Mouse (Mus musculus): ENCODE data around the gene Tex52.

Tex52 gene

DNA sequence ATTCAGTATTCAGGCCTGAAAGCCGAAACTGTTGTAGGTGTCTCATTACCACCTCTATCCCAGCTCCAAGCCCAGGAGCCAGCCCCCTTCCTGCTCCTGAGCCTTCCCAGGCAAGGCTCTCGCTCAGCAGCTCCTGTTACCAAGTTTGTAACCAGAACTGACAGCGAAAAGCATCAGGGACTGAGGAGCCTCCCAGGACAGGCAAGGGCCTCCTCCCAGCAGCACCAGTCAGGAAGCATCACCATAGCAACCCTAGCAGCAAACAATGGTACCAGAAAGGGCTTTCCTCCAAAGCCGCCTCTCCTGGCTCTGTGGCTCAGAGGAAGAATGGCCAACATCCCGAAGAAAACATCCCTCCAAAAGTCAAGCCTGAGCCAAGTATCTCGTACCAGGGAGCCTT is at the start of gene Tex52, which contains the start of gene Gm44596:
TSS of gene Tex52 (plus strand) at position 265 of the 400 bp plus-strand sequence.
TSS of gene Gm44596 (plus strand) at position 312 of the 400 bp plus-strand sequence.
- in situ Hi-C loops (cut with MseI, MboI) = no loop called here

DNA sequence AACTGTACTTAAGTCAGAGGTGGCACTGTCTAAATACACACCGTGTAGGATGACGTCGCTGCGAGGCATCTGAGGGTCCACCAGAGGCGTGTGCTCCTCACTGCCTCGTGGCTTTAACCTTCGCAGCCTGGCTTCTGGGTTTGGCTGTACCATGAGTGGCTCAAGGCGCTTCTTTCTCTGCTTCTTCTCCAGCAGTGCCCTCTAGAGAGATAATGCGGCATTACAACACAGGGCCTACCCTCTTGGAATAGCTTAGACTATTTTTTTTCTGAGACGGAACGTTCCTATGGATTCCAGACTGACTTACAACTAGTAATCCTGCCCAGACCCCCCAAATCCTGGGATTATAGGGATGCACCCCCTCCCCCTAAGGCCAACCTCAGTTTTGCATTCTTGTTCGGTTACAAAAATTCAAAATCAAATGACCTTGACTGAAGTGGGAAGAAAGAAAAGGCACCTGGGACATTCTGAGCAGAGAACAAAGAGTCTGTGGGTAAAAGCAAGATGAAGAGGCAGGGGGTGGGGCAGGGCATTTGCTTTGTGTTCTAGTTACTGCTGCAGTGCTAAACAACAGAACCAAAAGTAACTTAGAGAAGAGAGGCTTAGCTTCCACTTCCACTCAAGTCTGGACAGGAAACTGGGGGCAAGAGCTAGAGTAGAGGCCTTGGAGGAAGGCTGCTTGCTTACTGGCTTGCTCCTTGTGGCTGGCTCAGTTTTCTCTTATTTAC is 40.7 kb upstream of the Tex52 start:
- in situ Hi-C loops (cut with MseI, MboI) = no loop called here

- in situ Hi-C loops (cut with MseI, MboI) = no loop called here
Measured at GRCm38 (mm10) chr6:128337467-128337866, 37.8 kb upstream of the Tex52 start.

DNA sequence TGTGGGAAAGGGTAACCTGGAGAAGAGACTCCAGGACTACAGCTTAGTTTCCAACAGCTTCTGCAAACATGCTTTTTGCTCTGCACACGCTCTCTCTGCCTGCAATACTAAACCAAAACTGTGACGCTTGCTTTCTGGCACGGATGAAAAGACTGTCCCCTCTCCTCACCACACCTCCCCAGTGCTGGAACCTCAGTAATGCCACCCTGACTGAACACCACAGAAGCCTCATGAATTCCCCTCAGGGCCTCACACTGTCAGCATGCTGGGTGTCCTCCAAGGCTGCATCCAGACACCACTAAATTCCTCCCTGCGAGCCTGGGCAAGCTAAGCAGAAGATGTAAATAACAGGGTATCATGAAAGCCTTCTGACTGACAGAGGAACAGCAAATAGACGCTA is 36.4 kb upstream of the Tex52 start:
- in situ Hi-C loops (cut with MseI, MboI) = no loop called here

- in situ Hi-C loops (cut with MseI, MboI) = no loop called here
Measured at GRCm38 (mm10) chr6:128341956-128342723, 33.1 kb upstream of the Tex52 start.

- in situ Hi-C loops (cut with MseI, MboI) = no loop called here
Measured at GRCm38 (mm10) chr6:128345623-128346022, 29.6 kb upstream of the Tex52 start.

- in situ Hi-C loops (cut with MseI, MboI) = no loop called here
Measured at GRCm38 (mm10) chr6:128346782-128347181, 28.5 kb upstream of the Tex52 start.

GRCm38 (mm10) chr6:128349711-128350110 is 25.5 kb upstream of the Tex52 start:
- in situ Hi-C loops (cut with MseI, MboI) = no loop called here

GRCm38 (mm10) chr6:128354140-128354539 is 21.1 kb upstream of the Tex52 start:
- in situ Hi-C loops (cut with MseI, MboI) = no loop called here

DNA sequence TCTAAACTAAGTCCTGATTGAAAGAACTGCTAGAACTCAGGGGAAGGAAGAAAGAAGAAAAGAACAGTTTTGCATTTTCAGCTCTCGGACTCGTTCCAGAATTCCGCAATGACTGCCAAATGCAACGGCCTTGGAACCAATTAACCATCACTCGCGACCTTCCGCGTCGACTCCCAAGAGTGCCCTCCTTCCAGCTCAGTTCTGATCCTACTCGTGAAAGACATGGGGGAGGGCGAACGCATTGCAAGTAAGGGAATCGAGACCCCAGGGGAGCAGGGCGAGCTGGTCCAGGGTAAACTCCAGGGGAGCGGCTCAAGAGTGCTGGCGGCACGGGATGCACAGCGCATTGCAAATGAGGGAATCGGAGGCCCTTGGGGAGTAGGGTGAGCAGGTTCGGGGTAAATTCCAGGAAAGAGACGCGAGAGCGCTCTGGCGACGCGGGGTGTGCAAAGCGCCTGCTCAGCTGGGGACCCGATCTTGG is 20.0 kb upstream of the Tex52 start:
- in situ Hi-C loops (cut with MseI, MboI) = no loop called here

- in situ Hi-C loops (cut with MseI, MboI) = no loop called here
Measured at GRCm38 (mm10) chr6:128355726-128356416, 19.4 kb upstream of the Tex52 start, which contains the start of gene Tulp3. Gene Tulp3 (minus strand): TSS chr6:128355851.

GRCm38 (mm10) chr6:128358999-128359398 is 16.3 kb upstream of the Tex52 start:
- in situ Hi-C loops (cut with MseI, MboI) = no loop called here

DNA sequence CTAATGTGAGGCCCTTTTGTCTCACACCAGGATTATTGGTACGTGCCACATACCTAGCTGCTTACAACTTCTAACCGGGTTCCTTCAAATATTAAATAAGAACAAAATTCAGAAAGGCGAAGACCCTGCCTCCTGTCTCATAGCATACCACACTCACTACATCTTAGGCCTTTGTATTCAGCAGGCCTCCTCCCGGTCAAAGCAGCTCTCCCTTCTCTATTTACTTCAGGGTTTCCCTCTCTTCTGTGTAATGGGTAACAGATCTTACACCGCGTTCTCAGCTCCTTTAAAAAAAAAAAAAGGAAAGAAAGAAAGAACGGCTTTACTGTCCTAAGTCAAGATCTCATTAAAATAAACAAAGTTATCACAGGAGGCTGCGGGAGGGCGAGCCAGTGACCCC is 13.4 kb upstream of the Tex52 start:
- in situ Hi-C loops (cut with MseI, MboI) = no loop called here

- in situ Hi-C loops (cut with MseI, MboI) = no loop called here
Measured at GRCm38 (mm10) chr6:128362381-128363006, 12.8 kb upstream of the Tex52 start, which contains the start of the genes Rhno1 and Foxm1. Gene Rhno1 (minus strand): TSS chr6:128362911. Gene Foxm1 (plus strand): TSS chr6:128362967.

- in situ Hi-C loops (cut with MseI, MboI) = no loop called here
Measured at GRCm38 (mm10) chr6:128363007-128363825, 12.0 kb upstream of the Tex52 start.

DNA sequence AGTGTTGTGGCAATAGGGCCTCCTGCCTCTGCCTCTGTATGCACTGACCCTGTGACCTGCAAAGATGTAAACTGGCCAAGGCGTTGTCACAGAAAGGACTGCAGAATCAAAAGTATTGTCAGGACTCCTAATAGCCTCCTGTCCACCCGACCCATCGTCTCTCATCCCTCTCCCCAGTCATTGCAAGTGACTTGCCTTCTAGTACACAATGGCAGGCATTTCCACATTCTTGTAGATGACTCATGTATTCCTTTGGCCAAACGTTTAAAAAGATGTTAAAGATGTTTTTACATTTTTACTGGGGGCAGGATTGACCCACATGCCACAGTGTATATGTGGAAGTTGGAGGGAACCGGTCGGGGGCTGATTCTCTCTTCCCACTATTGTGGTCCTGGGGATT is 10.5 kb upstream of the Tex52 start:
- in situ Hi-C loops (cut with MseI, MboI) = no loop called here

- in situ Hi-C loops (cut with MseI, MboI) = no loop called here
Measured at GRCm38 (mm10) chr6:128366466-128366865, 8.8 kb upstream of the Tex52 start.

- in situ Hi-C loops (cut with MseI, MboI) = no loop called here
Measured at GRCm38 (mm10) chr6:128370040-128370439, 5.2 kb upstream of the Tex52 start.

DNA sequence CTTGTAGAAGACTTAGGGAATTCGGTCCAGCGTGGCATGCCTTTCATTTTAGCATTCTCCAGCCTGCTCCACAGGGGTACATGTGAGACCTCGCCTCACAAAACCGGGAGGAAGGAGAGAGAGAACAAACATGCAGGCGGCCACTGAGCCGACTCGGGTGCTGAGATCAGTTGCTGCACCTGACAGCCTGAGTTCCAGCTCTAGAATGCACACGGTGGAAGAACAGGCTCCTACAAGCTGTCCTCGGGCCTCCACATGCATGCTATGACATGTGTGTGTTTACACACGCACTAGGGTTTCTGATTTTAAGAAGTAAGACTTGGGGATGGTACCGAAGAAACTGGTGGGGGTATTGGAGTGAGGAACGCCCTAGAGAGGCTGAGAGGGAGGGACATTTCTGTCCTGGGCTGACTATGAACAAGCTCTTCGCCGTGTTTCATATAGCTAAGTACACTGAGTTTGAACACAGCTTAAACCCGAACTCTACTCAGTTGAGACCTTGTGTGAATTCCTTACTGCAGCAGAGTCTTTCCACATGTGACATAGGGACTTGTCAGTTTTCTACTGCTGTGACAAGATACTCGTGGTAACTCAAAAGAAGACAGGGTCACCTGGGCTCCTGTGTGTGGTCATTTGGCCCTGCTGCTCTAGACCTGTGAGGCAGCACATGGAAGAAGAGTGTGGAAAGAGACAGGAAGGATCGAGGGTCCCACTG is 1.3 kb downstream of the Tex52 start:
- in situ Hi-C loops (cut with MseI, MboI) = no loop called here

DNA sequence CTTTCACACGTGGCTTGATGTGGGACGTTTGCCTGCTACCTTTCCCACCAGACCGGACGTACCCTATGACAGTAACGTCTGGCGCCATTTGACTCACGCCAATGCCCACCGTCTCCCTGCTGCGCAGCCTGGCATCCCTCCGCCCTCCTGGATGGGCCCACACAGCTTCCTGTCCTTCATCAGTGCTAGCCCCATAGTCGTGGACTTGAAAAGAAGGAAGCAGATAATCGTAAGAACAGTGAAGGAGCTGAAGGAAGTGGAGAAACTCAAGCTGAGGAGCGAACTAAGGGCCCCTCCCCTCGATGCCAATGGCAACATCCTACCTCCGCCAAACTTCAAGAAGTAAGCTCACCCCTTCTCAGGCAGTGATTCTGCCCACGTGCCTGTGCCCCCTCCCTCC is 4.4 kb downstream of the Tex52 start:
- in situ Hi-C loops (cut with MseI, MboI) = loop anchor here in 1 of 2 experiments (5.0 kb wide), 1 partner anchor 38 kb away; no protein-coding TSS in a partner anchor
